Mouse (Mus musculus) natural killer cell, adult 2 months (primary cell): ENCODE measurements around the gene Dtwd1.
"Not testable (repeated sequence)": the region's sequence is repeated elsewhere in the genome, so short reads cannot be mapped to it uniquely, and the experiment has no call there.

Experiments
- DNase-seq, 2 experiments: peaks; one replicate each; pipeline ENCODE4 v3.0.0; 2022; ENCODE audit warnings: low spot score in 2 of 2

The Dtwd1 gene

GRCm38 (mm10) chr2:126151855-126152571, at the start of gene Dtwd1, which contains the start of gene Fam227b:
Gene Dtwd1, plus strand, starts transcription at chr2:126152141.
Gene Fam227b, minus strand, starts transcription at chr2:126152004.
- peak; percentile 94 to 97 for DNase-seq

- peak in 1 of 2 experiments; percentile 11 for DNase-seq
These were observed 4.2 kb upstream of the Dtwd1 start for GRCm38 (mm10) chr2:126147723-126148122.

GRCm38 (mm10) chr2:126165277-126166018, 13.5 kb downstream of the Dtwd1 start:
- no peak for DNase-seq

- DNase-seq = no peak
These were observed 14.4 kb downstream of the Dtwd1 start for GRCm38 (mm10) chr2:126166335-126166734.

- no peak for DNase-seq
These were observed 15.1 kb downstream of the Dtwd1 start for GRCm38 (mm10) chr2:126166848-126167617.

GRCm38 (mm10) chr2:126171427-126171826, 19.5 kb downstream of the Dtwd1 start:
- no peak for DNase-seq

- no peak for DNase-seq
These were observed 39.4 kb downstream of the Dtwd1 start for GRCm38 (mm10) chr2:126191306-126191705.

GRCm38 (mm10) chr2:126192129-126192528, 40.2 kb downstream of the Dtwd1 start:
- DNase-seq = no peak

- DNase-seq = no peak
These were observed 43.9 kb downstream of the Dtwd1 start for GRCm38 (mm10) chr2:126195631-126196356.

GRCm38 (mm10) chr2:126198971-126199370, 47.0 kb downstream of the Dtwd1 start:
- DNase-seq = no peak

- DNase-seq = no peak
These were observed 59.2 kb downstream of the Dtwd1 start for GRCm38 (mm10) chr2:126211011-126211680.

GRCm38 (mm10) chr2:126214800-126215199, 62.9 kb downstream of the Dtwd1 start, which contains the start of gene Gm17555:
Gene Gm17555, plus strand, starts transcription at chr2:126215100.
- not testable (repeated sequence) for DNase-seq
